Mouse (Mus musculus) lung, adult 2 months (tissue): ENCODE measurements around the gene G6pc3. TPM values are rescaled to one million over a fixed set of nuclear protein-coding genes. Genes with fewer than 3 reads are reported as not detected.
"Not testable (repeated sequence)": the region's sequence is repeated elsewhere in the genome, so short reads cannot be mapped to it uniquely, and the experiment has no call there.

Experiments
- DNase-seq: peaks from one replicate; pipeline ENCODE4 v3.0.0; 2022
- H3K4me1 ChIP-seq: fragments of 200-500 bp; 2 replicates; pipeline ENCODE4 v1.6.1; 2011; ENCODE audit warnings: low read length; ENCODE audit not compliant: control insufficient read depth, insufficient read depth
- H3K4me3 ChIP-seq: fragments of 200-500 bp; replicated peaks from 2 replicates; pipeline ENCODE3; 2011; ENCODE audit warnings: low read depth, mild to moderate bottlenecking, control low read depth, low read length; ENCODE audit errors: extremely low read depth
- CTCF ChIP-seq: fragments of 200-500 bp; IDR thresholded peaks from 2 replicates; pipeline ENCODE4 v1.5.1; 2011; ENCODE audit warnings: mild to moderate bottlenecking, low read length, control low read depth; ENCODE audit not compliant: insufficient read depth
- POLR2A ChIP-seq: fragments of 200-500 bp; IDR thresholded peaks from 2 replicates; pipeline ENCODE4 v1.6.1; 2011; ENCODE audit warnings: low read depth, mild to moderate bottlenecking, control low read depth, low read length, borderline replicate concordance; ENCODE audit errors: extremely low read depth
- WGBS: fragments of 180-500 bp; shearing (Covaris S2); methylation state at CpG from one replicate; pipeline ENCODE4 v1.1.7; 2018; 5-methylcytosine and 5-hydroxymethylcytosine counted together
- polyA plus RNA-seq: library from polyadenylated mRNA; depleted of rRNA; stranded (reverse); fragments of >200 nt; gene quantifications from 2 replicates; pipeline ENCODE4 v1.2.3, GENCODE M21; 2012

The G6pc3 gene
- polyA plus RNA-seq, 1 experiment: 82.5 TPM

- DNase-seq: peak; percentile 86
- Histone ChIP-seq H3K4me1 (peaks cover 4% of the 10 kb centered on the region; the same call in 1 of the 2 replicates), H3K4me3 (peak within 1 kb of the TSS; percentile 81)
- under 1% methylated on average over 37 of the region's 37 CpGs for WGBS
- peak; percentile 70; the same call in 1 of the 2 replicates for TF ChIP-seq POLR2A
- TF ChIP-seq CTCF: no peak
Observed at GRCm38 (mm10) chr11:102156039-102156785, 33.2 kb upstream of the G6pc3 start, which contains the start of gene Tmem101. Gene Tmem101 (minus strand): TSS chr11:102156404.

GRCm38 (mm10) chr11:102156786-102157089 is 32.7 kb upstream of the G6pc3 start:
- H3K4me1 ChIP-seq: peaks cover 4% of the 10 kb centered on the region; the same call in 1 of the 2 replicates
- DNase-seq: no peak
- no peak overlapping the region for H3K4me3 ChIP-seq
- TF ChIP-seq CTCF (no peak), POLR2A (no peak)
- 6% methylated on average over 1 of the region's 1 CpGs for WGBS

GRCm38 (mm10) chr11:102158024-102158423 is 31.4 kb upstream of the G6pc3 start:
- H3K4me1 ChIP-seq, H3K4me3 ChIP-seq, DNase-seq: not testable (repeated sequence)
- 80% methylated on average over 2 of the region's 2 CpGs for WGBS

- WGBS: 63% methylated on average over 5 of the region's 5 CpGs
- DNase-seq: no peak
- TF ChIP-seq POLR2A: no peak
- no peak for TF ChIP-seq CTCF
- H3K4me1 ChIP-seq: peaks cover 4% of the 10 kb centered on the region; the same call in 1 of the 2 replicates
- no peak overlapping the region for H3K4me3 ChIP-seq
Observed at GRCm38 (mm10) chr11:102159781-102160180, 29.6 kb upstream of the G6pc3 start.

GRCm38 (mm10) chr11:102165971-102166722 is 23.3 kb upstream of the G6pc3 start:
- DNase-seq: no peak
- Histone ChIP-seq H3K4me1 (no peaks in the 10 kb centered on the region; the same call in 1 of the 2 replicates), H3K4me3 (no peak overlapping the region)
- TF ChIP-seq CTCF (no peak), POLR2A (no peak)
- WGBS: 65% methylated on average over 6 of the region's 6 CpGs

GRCm38 (mm10) chr11:102167539-102167938 is 21.9 kb upstream of the G6pc3 start:
- 93% methylated on average over 5 of the region's 5 CpGs for WGBS
- no peaks in the 10 kb centered on the region; the same call in 1 of the 2 replicates for H3K4me1 ChIP-seq
- TF ChIP-seq POLR2A (no peak), CTCF (no peak)
- DNase-seq: no peak
- no peak overlapping the region for H3K4me3 ChIP-seq

GRCm38 (mm10) chr11:102168689-102169088 is 20.7 kb upstream of the G6pc3 start:
- no peak for TF ChIP-seq CTCF
- TF ChIP-seq POLR2A: no peak
- DNase-seq: no peak
- Histone ChIP-seq H3K4me3 (no peak overlapping the region), H3K4me1 (no peaks in the 10 kb centered on the region; the same call in 1 of the 2 replicates)
- 63% methylated on average over 5 of the region's 5 CpGs for WGBS

GRCm38 (mm10) chr11:102179836-102180235 is 9.6 kb upstream of the G6pc3 start:
- H3K4me3 ChIP-seq: no peak overlapping the region
- TF ChIP-seq POLR2A (no peak), CTCF (no peak)
- DNase-seq: no peak
- peaks cover 5% of the 10 kb centered on the region for H3K4me1 ChIP-seq

GRCm38 (mm10) chr11:102184253-102184645 is 5.2 kb upstream of the G6pc3 start:
- Histone ChIP-seq H3K4me1 (peaks cover 7% of the 10 kb centered on the region), H3K4me3 (peak overlapping the region; percentile 99)
- TF ChIP-seq CTCF (no peak), POLR2A (no peak)
- no peak for DNase-seq
- WGBS: 3% methylated on average over 7 of the region's 7 CpGs
